ENCODE assay signal across 8 mouse cellular contexts in the genomic region with DNA sequence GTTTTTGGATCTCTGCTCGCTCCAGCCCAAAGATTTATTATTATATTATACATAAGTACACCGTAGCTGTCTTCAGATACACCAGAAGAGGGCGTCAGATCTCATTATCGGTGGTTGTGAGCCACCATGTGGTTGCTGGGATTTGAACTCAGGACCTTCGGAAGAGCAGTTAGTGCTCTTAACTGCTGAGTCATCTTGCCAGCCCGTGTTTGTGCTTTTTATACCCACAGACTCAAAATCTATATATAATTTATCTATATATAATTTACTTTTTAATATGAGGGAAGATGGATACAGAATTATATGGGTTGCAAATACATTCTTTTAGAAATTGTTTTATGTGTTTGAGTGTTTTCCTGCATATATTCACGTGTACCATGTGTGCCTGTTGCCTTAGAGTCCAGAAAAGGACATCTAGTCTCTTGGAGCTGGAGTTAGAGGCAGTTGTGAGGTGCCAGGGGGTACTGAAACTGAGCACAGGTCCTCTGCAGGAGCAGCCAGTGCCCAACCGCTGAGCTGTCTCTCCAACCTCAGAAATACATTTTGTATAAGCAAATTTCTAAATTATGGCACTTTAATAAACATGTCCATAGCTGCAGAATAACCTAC.
DNase-seq lines count a peak whose midpoint lies in the region; ATAC-seq lines count a peak whose summit lies in the region.

No protein-coding gene starts in this region.

- peak; percentile 5 to 49 for DNase-seq in adrenal gland, adult (ENCODE audit: inconsistent age in 2 of 2, low spot score in 1 of 2)
- DNase-seq in adrenal gland, postnatal 4 days (ENCODE audit: low spot score in 2 of 2): no peak
- DNase-seq in ovary, adult 18-20 months (ENCODE audit: low spot score): no peak
- DNase-seq in urinary bladder, postnatal 10 days (ENCODE audit: low spot score): no peak

- H3K36me3 ChIP-seq in megakaryocyte, embryonic 14.5 days (replicated peaks; ENCODE audit: low read length): peaks cover 29% of the 10 kb centered on the region
- H3K36me3 ChIP-seq in limb, embryonic 15.5 days: peaks cover 26% of the 10 kb centered on the region
- peaks cover 11% of the 10 kb centered on the region for H3K36me3 ChIP-seq in stomach, embryonic 16.5 days (ENCODE audit: control insufficient read depth, insufficient read depth, low read length)

- H3K4me2 ChIP-seq in limb, embryonic 15.5 days: peak overlapping the region; percentile 47
- H3K4me2 ChIP-seq in stomach, embryonic 16.5 days (ENCODE audit: low read depth, low read length): peak overlapping the region; percentile 43

- H3K27me3 ChIP-seq in megakaryocyte, embryonic 14.5 days (replicated peaks): peaks cover 2% of the 10 kb centered on the region
- H3K27me3 ChIP-seq in limb, embryonic 15.5 days: no peaks in the 10 kb centered on the region
- no peaks in the 10 kb centered on the region for H3K27me3 ChIP-seq in stomach, embryonic 16.5 days (ENCODE audit: control insufficient read depth, insufficient read depth, low read length)

- no peak for ATAC-seq in megakaryocyte, adult 5-6 weeks (ENCODE audit: poor library complexity, severe bottlenecking)
- no peak for ATAC-seq in limb, embryonic 15.5 days (ENCODE audit: insufficient number of reproducible peaks, low FRiP score, low TSS enrichment, low read depth)
- ATAC-seq in stomach, embryonic 16.5 days (ENCODE audit: insufficient read depth, low FRiP score): no peak

- no peak overlapping the region for H3K27ac ChIP-seq in limb, embryonic 15.5 days
- no peak overlapping the region for H3K27ac ChIP-seq in stomach, embryonic 16.5 days (ENCODE audit: low read length)

- H3K4me1 ChIP-seq in megakaryocyte, embryonic 14.5 days: peaks cover 27% of the 10 kb centered on the region
- peaks cover 12% of the 10 kb centered on the region for H3K4me1 ChIP-seq in limb, embryonic 15.5 days
- H3K4me1 ChIP-seq in stomach, embryonic 16.5 days (ENCODE audit: control insufficient read depth, insufficient read depth, low read length): peaks cover 7% of the 10 kb centered on the region; the same call in 1 of the 2 replicates

- H3K9me3 ChIP-seq in megakaryocyte, embryonic 14.5 days: no peaks in the 10 kb centered on the region
- no peaks in the 10 kb centered on the region for H3K9me3 ChIP-seq in limb, embryonic 15.5 days
- H3K9me3 ChIP-seq in stomach, embryonic 16.5 days (replicated peaks; ENCODE audit: control insufficient read depth, low read length): no peaks in the 10 kb centered on the region

- peak overlapping the region; percentile 96 for H3K4me3 ChIP-seq in megakaryocyte, embryonic 14.5 days (replicated peaks)
- peak overlapping the region; percentile 95 for H3K4me3 ChIP-seq in limb, embryonic 15.5 days
- peak overlapping the region; percentile 81 for H3K4me3 ChIP-seq in stomach, embryonic 16.5 days (replicated peaks; ENCODE audit: low read length)

- no peak overlapping the region for H3K9ac ChIP-seq in limb, embryonic 15.5 days
- no peak overlapping the region for H3K9ac ChIP-seq in stomach, embryonic 16.5 days (ENCODE audit: low read length)

- 54% methylated on average over 8 of the region's 8 CpGs for WGBS in limb, embryonic 15.5 days
- 49% methylated on average over 8 of the region's 8 CpGs for WGBS in stomach, embryonic 16.5 days

Comparison
In these comparisons a context has a peak if more than half of its experiments do, and no peak if none do; other contexts are left out.
1. DNase-seq: peak in adrenal gland, adult (2 of 2); none in adrenal gland, postnatal 4 days (0 of 2), ovary, adult 18-20 months (single experiment) and urinary bladder, postnatal 10 days (single experiment).
2. Peak in every context shown above with its lines, with median percentiles within 50 percentile points of each other: H3K4me3 ChIP-seq.